20 mouse cellular contexts compared by ENCODE assay signal in genomic region chr17:3214852-3215251, GRCm38 (mm10).
"Had no signal": no experiment of that assay in that cellular context is flagged by ENCODE, and none has a peak within 500 bp of the region (broad histone marks: within the 10 kb centered on the region; RNA-seq: fewer than 3 reads in every experiment).

No protein-coding gene starts in this region.

- DNase-seq: kidney, adult 18-20 months; kidney, adult 9 months; kidney, postnatal 25 days; liver, embryonic 13.5 days; lung, adult 2 months; lung, postnatal 14 days; lung, postnatal 4 days; midbrain, embryonic 14.5 days; right cerebral cortex, adult 18-20 months; right cerebral cortex, postnatal 14 days; right cerebral cortex, postnatal 4 days; thymus, adult 2 months; thymus, postnatal 14 days; thymus, postnatal 4 days had no signal

- H3K27ac ChIP-seq: kidney, postnatal 0 days; left cerebral cortex, adult 2 months; liver, embryonic 13.5 days; midbrain, embryonic 10.5 days; neural tube, embryonic 12.5 days; neural tube, embryonic 15.5 days; stomach, postnatal 0 days had no signal

- H3K4me1 ChIP-seq: midbrain, embryonic 10.5 days; neural tube, embryonic 12.5 days had no signal

- H3K9ac ChIP-seq: liver, embryonic 13.5 days; neural tube, embryonic 12.5 days; neural tube, embryonic 15.5 days had no signal

- H3K27me3 ChIP-seq: liver, embryonic 13.5 days; neural tube, embryonic 12.5 days; neural tube, embryonic 15.5 days had no signal

- H3K4me3 ChIP-seq: left cerebral cortex, adult 2 months; liver, embryonic 13.5 days; midbrain, embryonic 10.5 days; neural tube, embryonic 12.5 days; neural tube, embryonic 15.5 days had no signal

- H3K9me3 ChIP-seq: liver, embryonic 13.5 days; midbrain, embryonic 10.5 days; neural tube, embryonic 12.5 days; neural tube, embryonic 15.5 days had no signal

- H3K4me2 ChIP-seq: liver, embryonic 13.5 days; neural tube, embryonic 12.5 days; neural tube, embryonic 15.5 days had no signal
